Mouse (Mus musculus): ENCODE results near the gene Lrrc8c.

DNA sequence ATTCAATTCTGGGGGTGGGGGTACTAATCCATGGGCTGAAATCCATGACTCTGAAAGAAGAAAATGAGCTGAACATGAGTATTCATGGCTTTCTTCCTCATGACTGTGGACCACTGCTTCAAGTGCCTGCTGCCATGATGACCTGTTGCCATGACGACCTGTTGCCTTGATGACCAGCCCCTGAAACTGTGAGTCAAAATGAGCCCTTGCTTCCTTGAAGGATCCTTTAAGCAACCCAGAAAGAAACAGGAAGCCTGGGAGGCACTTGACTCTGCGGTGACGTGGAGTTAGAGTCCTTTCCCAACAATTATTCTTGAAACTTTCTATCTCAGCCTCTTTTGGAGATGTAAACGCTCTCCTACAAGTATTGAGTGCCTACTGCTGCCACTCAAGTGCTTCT lies 23.1 kb upstream of the Lrrc8c start:
- no peak for TF ChIP-seq CTCF (IDR thresholded peaks at IDR 0.05; ENCODE audit: control insufficient read depth, insufficient read depth, insufficient read length)
- TF ChIP-seq CEBPB (IDR thresholded peaks at IDR 0.05; ENCODE audit: low read depth), result no peak
- no peak for TF ChIP-seq USF1 (IDR thresholded peaks at IDR 0.05; ENCODE audit: low read depth)
- TF ChIP-seq MYOD1 (IDR thresholded peaks at IDR 0.05; ENCODE audit: control insufficient read depth, insufficient read length, low read depth), result no peak
- TF ChIP-seq MAX (IDR thresholded peaks at IDR 0.05), result no peak
- no peak for TF ChIP-seq MYOG (IDR thresholded peaks at IDR 0.05; ENCODE audit: control insufficient read depth, extremely low read depth, insufficient read length)
